Mouse (Mus musculus) embryonic stem cell, embryonic (primary cell): ENCODE data around the gene Panx2.

Experiments
- CTCF ChIA-PET, 4 experiments: fragments of 300-600 bp in 2 of 4; fragments of 350-600 bp in 2 of 4; sonication (Branson Sonifier 250); formaldehyde crosslinking; loops; one replicate each; lab custom pipeline; 2022; ENCODE audit warnings: inconsistent platforms in 2 of 4; lab: Charles Lee
- POLR2A ChIA-PET, 4 experiments: fragments of 300-600 bp in 2 of 4; fragments of 350-600 bp in 2 of 4; sonication (Branson Sonifier 250); formaldehyde crosslinking; loops; one replicate each; lab custom pipeline; 2022; ENCODE audit warnings: antibody characterized with exemption in 4 of 4, inconsistent platforms in 1 of 4; lab: Charles Lee

The Panx2 gene

GRCm38 (mm10) chr15:89097450-89097849 lies 37.9 kb downstream of the Panx2 start:
- ChIA-PET POLR2A (interaction anchor here in 3 of 4 experiments (0.7 to 3.4 kb wide), 4 partner anchors 8 to 13 kb away, joined by 4 to 21 read pairs (median 8); partner anchors contain the start of gene Selenoo (in 3 of the 3)), CTCF (interaction anchor here in 1 of 4 experiments (0.6 kb wide), 1 partner anchor 132 kb away, joined by 3 read pairs; no protein-coding TSS in a partner anchor)

- ChIA-PET CTCF (interaction anchor here in 2 of 4 experiments (0.6 to 2.0 kb wide), 3 partner anchors 11 to 217 kb away, joined by 4 to 6 read pairs (median 6); partner anchors contain the start of genes Hdac10 (in 1 of the 2) and Sbf1 (in 1 of the 2)), POLR2A (interaction anchor here in 3 of 4 experiments (1.0 to 3.4 kb wide), 7 partner anchors 9 to 235 kb away, joined by 3 to 21 read pairs (median 6); partner anchors contain the start of gene Selenoo (in 2 of the 3))
These were observed 39.1 kb downstream of the Panx2 start for GRCm38 (mm10) chr15:89098616-89099015.

- ChIA-PET POLR2A (interaction anchor here in 2 of 4 experiments (0.8 to 2.4 kb wide), 4 partner anchors 10 to 39 kb away, joined by 3 to 12 read pairs (median 6); partner anchors contain the start of genes Mapk12 (in 1 of the 2) and Selenoo (in 1 of the 2)), CTCF (interaction anchor here in 3 of 4 experiments (0.6 to 1.3 kb wide), 4 partner anchors 27 to 179 kb away, joined by 3 to 5 read pairs (median 4); partner anchors contain the start of gene Ppp6r2 (in 1 of the 3))
These were observed 41.3 kb downstream of the Panx2 start for GRCm38 (mm10) chr15:89100823-89101222.

DNA sequence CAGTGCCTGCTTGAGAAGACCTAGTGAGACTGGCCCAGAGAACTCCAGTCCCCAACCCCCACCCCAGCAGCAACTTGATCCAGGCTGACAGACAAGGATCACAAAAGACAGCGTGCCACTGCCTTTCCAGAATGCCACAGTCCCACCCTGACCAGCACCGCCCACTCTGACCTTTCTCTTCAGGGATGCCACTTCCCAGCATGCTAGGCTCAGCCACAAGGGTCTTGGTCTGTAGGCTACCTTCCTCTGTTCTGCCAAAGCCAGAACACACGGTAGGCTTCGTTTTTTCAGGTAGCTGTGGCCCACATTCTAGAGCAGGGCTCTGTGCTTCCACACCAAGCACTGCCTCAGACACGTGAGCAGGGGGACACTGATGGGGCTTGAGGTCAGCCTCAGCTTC lies 43.1 kb downstream of the Panx2 start:
- ChIA-PET CTCF (interaction anchor here in 1 of 4 experiments (0.5 kb wide), 1 partner anchor 71 kb away, joined by 3 read pairs; no protein-coding TSS in a partner anchor), POLR2A (interaction anchor here in 1 of 4 experiments (1.1 to 2.4 kb wide), 4 partner anchors 7 to 37 kb away, joined by 3 to 12 read pairs (median 6); partner anchors contain the start of gene Selenoo)

- POLR2A ChIA-PET = interaction anchor here in 2 of 4 experiments (0.6 to 1.4 kb wide), 4 partner anchors 15 to 109 kb away, joined by 3 to 5 read pairs (median 3); partner anchors contain the start of genes Selenoo (in 1 of the 2) and Tubgcp6 (in 1 of the 2)
- CTCF ChIA-PET = interaction anchor here in 2 of 4 experiments (0.6 kb wide), 2 partner anchors 105 to 303 kb away, joined by 4 to 8 read pairs; no protein-coding TSS in a partner anchor
These were observed 44.4 kb downstream of the Panx2 start for GRCm38 (mm10) chr15:89103921-89104320.

DNA sequence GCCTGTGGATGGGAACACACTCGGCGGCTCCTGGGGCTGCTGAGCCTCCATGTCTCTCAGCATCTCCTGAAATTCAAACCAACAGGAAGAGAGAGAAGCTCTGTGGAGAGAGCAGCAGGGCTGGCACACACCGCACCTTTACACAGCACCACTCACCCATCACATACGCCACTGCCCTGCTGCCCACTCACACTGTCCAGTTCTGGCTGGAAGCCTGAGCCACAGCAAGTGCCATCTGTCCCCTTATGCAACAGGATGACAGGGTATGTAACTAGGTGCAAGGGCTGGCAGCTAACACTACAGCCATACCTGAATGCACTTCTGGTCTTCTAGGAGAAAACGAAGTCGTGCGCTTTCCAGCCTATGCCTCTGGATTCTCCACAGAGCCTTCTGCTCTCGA lies 44.9 kb downstream of the Panx2 start:
- CTCF ChIA-PET = interaction anchor here in 1 of 4 experiments (0.6 kb wide), 1 partner anchor 20 kb away, joined by 3 read pairs; no protein-coding TSS in a partner anchor
- POLR2A ChIA-PET = interaction anchor here in 2 of 4 experiments (0.6 to 1.4 kb wide), 4 partner anchors 15 to 109 kb away, joined by 3 to 5 read pairs (median 3); partner anchors contain the start of genes Selenoo (in 1 of the 2) and Tubgcp6 (in 1 of the 2)

DNA sequence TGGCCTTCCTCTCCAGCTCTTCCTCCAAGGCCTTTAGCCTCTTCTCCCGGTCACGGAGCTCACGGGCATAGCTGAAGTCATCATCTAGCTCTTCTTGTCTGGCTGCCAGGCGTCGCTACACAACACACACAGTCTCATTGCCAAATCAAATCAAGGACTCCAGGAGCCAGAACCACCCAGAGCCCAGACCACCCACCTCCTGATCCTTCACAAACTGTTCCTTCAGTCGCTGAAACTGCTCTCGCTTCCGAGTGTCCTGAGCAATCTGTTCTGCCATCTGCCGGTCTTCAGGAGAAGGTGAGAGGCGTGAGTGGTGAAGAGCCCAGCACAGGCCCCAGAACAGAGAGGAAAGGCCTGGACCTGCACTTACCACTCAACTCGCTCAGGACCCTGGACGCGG lies 46.5 kb downstream of the Panx2 start:
- POLR2A ChIA-PET = interaction anchor here in 1 of 4 experiments (0.6 kb wide), 1 partner anchor 31 kb away, joined by 6 read pairs; the partner anchor contains the start of gene Trabd
- CTCF ChIA-PET = interaction anchor here in 3 of 4 experiments (0.8 to 1.2 kb wide), 4 partner anchors 12 to 278 kb away, joined by 3 to 4 read pairs (median 3); partner anchors contain the start of gene Dennd6b (in 1 of the 3)

DNA sequence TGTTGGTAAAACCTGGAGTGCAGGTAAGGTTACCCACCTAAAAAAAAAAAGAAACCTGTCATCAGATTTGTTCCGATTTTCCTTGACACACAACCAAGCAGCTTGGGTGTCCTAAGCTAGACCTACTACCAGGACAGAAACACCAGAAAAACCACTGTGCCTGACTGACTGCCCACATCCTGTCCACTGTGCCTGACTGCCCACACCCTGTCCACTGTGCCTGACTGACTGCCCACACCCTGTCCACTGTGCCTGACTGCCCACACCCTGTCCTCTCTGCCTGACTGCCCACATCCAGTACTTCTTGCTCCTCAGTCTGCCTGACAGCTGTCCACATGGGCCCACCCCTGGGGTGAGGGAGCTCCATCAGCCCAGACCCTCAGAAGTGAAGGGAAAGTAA lies 47.4 kb downstream of the Panx2 start:
- ChIA-PET POLR2A (interaction anchor here in 1 of 4 experiments (0.7 kb wide), 1 partner anchor 335 kb away, joined by 3 read pairs; no protein-coding TSS in a partner anchor), CTCF (interaction anchor here in 1 of 4 experiments (0.8 kb wide), 1 partner anchor 12 kb away, joined by 3 read pairs; no protein-coding TSS in a partner anchor)

DNA sequence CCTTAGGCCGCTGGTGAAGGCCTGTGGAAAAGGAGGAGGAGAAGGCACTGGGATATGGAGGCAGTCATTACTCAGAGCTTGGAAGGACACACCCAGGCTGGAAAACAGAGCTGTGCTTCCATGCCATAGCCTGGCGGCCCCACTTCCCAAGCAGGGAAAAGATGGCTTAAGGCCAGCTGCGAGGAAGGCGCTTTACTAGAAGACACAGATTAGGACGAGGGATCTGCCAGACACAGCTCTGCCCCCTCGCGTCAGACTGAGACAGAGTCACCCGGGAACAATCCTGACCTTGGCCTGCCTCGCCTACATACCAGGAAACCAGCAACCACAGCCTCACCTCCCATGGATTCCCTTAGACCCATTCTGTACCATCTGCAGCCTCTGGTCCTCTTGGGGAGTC lies 50.6 kb downstream of the Panx2 start:
- POLR2A ChIA-PET = interaction anchor here in 3 of 4 experiments (0.7 to 4.0 kb wide), 11 partner anchors 8 to 282 kb away, joined by 3 to 21 read pairs (median 4); partner anchors contain the start of genes Tubgcp6 (in 2 of the 3), Hdac10 (in 1 of the 3) and Selenoo (in 1 of the 3)

DNA sequence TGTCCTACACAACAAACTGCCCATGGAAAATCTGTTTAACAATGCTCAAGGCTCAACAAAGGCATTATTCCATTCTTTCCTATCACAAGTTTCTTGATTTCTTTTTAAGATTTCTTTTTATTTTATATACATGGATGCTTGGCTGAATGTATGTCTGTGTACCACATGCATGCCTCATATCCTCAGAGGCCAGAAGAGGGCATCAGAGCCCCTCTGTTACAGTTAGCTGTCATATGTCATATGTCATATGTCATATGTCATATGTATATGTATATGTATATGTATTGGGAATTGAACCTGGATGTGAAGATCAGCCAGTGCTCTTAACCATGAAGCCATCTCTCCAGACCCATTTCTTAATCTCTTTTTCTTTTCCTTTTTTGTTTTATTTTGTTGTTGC lies 58.5 kb downstream of the Panx2 start:
- POLR2A ChIA-PET = interaction anchor here in 1 of 4 experiments (1.4 kb wide), 1 partner anchor 40 kb away, joined by 3 read pairs; no protein-coding TSS in a partner anchor
- CTCF ChIA-PET = interaction anchor here in 2 of 4 experiments (0.7 to 1.3 kb wide), 2 partner anchors 10 to 11 kb away, joined by 3 to 8 read pairs; partner anchors contain the start of gene Hdac10 (in 1 of the 2)

More for the DNA sequence above, 50.6 kb downstream of the Panx2 start:
- CTCF ChIA-PET = interaction anchor here (0.5 to 2.4 kb wide), 11 partner anchors 11 to 1074 kb away, joined by 3 to 14 read pairs (median 4); partner anchors contain the start of genes Hdac10 (in 2 of the 4), Alg12 (in 1 of the 4), Selenoo (in 1 of the 4) and Tubgcp6 (in 1 of the 4)

GRCm38 (mm10) chr15:89122649-89123366 lies 63.3 kb downstream of the Panx2 start, which contains the start of gene Tubgcp6:
TSS of gene Tubgcp6 (minus strand) at chr15:89123112.
- CTCF ChIA-PET = interaction anchor here in 3 of 4 experiments (0.5 to 2.2 kb wide), 11 partner anchors 13 to 295 kb away, joined by 3 to 12 read pairs (median 4); partner anchors contain the start of genes Dennd6b (in 2 of the 3) and Mapk11 (in 2 of the 3)
- POLR2A ChIA-PET = interaction anchor here (0.6 to 2.5 kb wide), 44 partner anchors 9 to 414 kb away, joined by 3 to 10 read pairs (median 4); partner anchors contain the start of genes Alg12 (in 2 of the 4), Creld2 (in 2 of the 4), Dennd6b (in 2 of the 4) and Mapk12 (in 2 of the 4)
